Mouse (Mus musculus) erythroid progenitor cell, adult 5-6 weeks (primary cell): ENCODE measurements at regions not wholly inside any gene's neighbourhood (a gene's known extent, or its start where the extent isn't known, plus 50 kb on each side); places are given as distances from the start of the nearest gene placed in this dataset.

Experiments used
- ATAC-seq: replicated peaks from 2 replicates; pipeline ENCODE4 v1.8.0; 2016; ENCODE audit warnings: moderate number of reproducible peaks, mild to moderate bottlenecking, moderate TSS enrichment, inconsistent platforms; ENCODE audit not compliant: poor library complexity, low FRiP score, severe bottlenecking

DNA sequence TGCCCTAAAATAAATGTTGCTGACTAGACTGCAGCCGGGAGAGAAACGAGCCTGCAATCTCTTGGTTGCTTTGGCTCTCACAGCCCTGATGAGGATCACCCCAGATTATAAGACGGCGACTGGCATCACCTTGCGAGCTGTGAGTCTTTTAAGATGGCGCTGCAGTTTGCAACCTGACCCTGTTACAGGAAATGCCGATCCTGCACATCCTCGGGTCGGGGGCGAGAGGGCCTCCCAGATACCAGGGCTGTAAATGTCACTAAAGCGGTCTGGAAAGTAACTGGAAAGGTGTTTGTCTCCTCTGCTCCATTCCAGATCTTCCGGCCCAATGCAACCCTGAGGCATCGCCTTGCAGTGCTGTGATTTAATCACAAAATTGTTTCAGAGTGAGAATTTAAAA, 53.4 kb downstream of the Cartpt start:
- ATAC-seq: no peak

- no peak for ATAC-seq
Measured at GRCm38 (mm10) chr13:99842626-99843025, 58.3 kb downstream of the Cartpt start.

- ATAC-seq: no peak
Measured at GRCm38 (mm10) chr13:99839446-99839845, 61.4 kb downstream of the Cartpt start.

- ATAC-seq: no peak
Measured at GRCm38 (mm10) chr13:99837772-99838425, 63.0 kb downstream of the Cartpt start.

- no peak for ATAC-seq
Measured at GRCm38 (mm10) chr13:99837180-99837579, 63.7 kb downstream of the Cartpt start.

GRCm38 (mm10) chr13:99836586-99836985, 64.3 kb downstream of the Cartpt start:
- ATAC-seq: no peak

DNA sequence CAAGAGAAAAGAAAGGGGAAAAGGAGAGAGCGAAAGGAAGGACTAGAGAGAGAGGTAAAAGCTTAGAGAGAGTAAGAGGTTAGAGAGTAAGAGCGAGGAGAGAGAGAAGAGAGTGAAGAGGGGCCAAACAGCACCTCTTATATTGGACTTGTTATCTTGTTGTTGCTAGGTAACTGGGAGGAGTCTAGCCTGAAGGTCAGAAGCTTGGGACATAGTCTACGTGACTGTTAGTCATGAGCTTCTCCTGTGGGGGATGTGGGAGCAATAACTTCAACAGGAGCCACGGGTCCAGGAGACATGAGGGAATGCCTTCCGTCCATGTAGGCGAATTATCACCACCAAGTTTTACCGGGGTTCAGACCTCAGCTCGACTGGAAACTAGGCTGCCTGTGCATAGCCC, 65.4 kb downstream of the Cartpt start:
- no peak for ATAC-seq

- ATAC-seq: no peak
Measured at GRCm38 (mm10) chr13:99830080-99830724, 70.7 kb downstream of the Cartpt start.

DNA sequence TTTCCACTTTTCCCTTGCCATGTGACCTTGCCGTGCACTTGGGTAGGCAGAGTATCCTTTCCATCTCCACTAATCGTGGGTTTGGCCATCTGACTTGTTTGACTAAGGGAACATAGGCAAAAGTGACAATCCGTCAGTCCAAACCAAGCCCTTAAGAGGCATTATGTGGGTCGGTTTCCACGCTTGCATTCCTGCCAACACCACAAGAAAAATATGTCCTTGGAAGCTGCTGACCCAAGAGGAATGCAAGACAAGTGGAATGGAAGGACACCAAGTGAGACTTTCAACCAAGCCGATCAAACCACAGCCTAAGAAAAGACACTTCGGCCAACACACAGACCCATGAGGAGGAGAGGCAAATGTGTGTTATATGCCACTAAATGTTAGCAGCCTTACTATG, 73.3 kb downstream of the Cartpt start:
- ATAC-seq: no peak

GRCm38 (mm10) chr13:99824625-99825024, 76.3 kb downstream of the Cartpt start:
- ATAC-seq: no peak

- ATAC-seq: no peak
Measured at GRCm38 (mm10) chr13:99816666-99817065, 84.2 kb downstream of the Cartpt start.

DNA sequence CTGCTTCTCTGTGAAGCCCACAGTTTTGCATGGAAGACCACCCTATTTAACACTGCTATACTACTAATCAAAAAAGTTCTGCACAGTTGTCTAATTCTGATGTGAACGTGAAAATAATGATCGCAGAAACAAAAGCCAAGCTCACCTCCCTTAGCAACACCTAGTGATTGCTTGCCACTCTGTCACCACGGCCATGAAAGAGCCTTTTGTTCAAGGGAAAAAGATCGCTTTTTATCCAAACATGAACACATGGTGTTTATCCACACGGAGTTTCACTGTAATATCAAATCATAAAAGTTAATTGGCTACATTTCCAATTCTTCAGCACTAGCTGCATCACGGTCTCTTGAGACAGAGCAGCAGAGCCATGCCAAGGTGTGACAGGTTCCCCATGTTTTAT, 85.1 kb downstream of the Cartpt start:
- no peak for ATAC-seq

DNA sequence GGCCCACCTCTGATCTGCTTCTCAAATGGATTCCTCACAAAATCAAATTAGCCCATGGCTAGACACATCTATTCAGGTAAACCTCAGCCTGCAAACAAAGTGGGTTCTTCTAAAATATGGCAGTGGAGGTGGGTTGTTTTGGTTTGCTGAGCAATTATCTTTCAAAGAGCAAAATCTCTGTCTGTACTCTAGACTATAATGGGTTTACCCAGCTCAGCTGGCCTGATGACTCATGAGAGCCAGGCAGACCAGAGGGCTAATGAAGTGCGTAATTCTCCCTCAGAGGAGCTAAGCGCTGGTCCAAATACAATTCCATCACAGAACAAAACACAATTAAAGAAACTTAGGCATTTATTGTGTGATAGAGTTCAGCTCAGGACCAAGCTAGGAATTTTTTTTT, 86.1 kb downstream of the Cartpt start:
- ATAC-seq: no peak

DNA sequence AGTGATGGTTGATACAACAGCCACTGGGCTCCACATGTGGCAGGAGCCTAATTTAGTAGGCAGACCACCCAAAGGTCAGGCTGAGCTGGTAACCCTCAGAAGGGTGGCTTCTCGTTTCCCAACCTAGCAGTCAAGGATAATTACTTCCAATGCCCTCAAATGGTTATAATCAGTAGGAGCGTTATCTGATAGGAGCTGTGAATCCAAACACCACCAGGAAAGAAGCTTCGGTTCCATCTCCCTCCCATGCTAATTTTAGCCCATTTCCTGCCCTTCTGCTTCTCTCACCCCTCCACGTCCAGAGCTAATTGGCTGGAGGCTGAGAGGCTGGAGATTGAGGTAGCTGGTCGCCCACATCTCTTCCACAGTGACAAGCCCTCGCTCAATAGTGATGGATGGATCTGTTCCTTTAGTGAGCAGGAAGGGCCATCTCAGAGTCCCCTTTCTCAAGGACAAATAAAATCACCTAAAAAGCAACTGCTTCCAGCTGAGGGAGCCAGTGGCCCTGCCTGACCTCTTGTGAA, 86.8 kb downstream of the Cartpt start:
- no peak for ATAC-seq

- ATAC-seq: no peak
Measured at GRCm38 (mm10) chr13:99794448-99794847, 106.4 kb downstream of the Cartpt start.

- no peak for ATAC-seq
Measured at GRCm38 (mm10) chr13:99793786-99794435, 107.0 kb downstream of the Cartpt start.

GRCm38 (mm10) chr13:99793001-99793400, 107.9 kb downstream of the Cartpt start:
- no peak for ATAC-seq

- no peak for ATAC-seq
Measured at GRCm38 (mm10) chr13:99790951-99791350, 109.9 kb downstream of the Cartpt start.

DNA sequence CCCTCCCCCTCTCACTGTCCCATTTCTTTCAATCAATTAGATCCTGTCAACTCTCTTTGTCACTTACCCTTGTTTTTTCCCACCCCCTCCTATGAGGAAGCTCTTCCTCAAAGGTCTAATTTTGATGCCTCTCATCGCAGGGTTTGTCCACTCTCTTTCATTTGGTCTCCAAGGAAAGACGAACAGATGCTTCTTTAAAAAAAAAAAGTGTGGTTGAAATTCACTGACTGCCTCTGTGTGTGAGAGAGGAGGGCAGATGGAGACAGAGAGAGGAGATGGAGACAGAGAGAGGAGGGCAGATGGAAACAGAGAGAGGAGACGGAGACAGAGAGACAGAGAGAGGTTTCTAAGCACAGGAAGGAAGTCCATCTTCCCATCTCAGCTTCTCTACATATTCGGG, 113.1 kb downstream of the Cartpt start:
- ATAC-seq: no peak

DNA sequence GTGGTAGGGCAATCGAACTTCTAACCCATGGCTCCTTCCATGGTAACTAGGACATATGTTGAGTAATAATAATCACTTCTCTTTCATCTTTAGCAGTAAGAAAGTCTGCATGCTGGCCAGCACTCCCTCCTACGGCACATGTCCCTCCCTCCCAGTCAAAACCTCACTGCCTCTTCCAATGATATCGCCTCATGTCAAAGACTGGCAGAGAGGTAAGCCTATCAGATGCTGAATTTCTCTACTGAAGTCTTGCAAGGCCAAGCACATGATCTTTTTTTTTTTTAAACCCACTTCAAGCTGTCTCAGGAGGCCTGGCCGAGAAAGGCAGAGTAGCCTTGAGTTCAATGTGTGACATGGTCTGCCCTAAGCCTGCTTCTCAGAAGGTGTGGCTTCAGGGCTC, 115.5 kb downstream of the Cartpt start:
- ATAC-seq: no peak

DNA sequence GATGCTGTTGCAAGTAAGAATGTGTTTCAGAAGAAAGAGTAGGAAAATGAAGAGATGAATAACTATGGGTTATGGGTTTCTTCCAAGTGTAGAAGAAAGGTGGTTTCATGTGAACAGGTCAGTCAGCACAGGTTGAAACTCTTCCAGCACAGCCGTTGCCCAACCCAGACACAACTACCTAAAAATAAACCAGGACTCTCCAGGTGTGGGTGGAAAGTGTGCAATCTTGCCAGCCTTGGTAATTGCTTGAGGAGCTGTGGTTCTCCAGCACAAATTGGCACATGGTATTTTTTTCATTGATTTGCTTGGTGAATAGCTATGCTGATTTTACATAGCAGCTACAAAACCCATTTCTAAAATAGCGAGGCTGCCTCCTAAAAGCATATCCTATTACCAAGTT, 116.6 kb downstream of the Cartpt start:
- no peak for ATAC-seq
